18 mouse cellular contexts compared by ENCODE assay signal in the genomic region with DNA sequence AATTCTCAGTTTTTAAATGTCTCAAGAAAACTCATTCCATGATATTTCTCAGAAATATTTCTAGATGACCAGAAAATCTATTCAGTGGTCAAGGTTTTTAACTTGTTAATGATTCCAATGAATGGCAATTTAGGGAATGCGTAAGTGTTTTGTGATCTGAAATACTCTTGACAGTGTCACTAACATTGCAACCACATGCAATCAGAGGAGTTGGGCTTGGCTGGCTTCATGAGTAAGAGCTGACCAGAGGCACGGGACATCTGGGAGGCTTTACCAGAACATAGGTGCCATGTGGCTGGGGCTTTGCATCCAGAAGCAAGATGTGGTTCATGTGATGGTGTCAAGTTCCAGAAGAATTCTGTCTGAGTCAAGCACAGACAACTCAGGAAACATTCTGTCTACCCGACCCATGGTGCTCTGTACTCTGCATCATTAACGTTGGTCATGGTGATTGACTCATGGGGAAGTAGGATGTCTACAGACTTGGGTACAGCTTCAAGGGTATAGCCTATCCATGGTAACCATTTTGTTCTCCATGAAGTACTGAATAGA.
"Had no signal": no experiment of that assay in that cellular context is flagged by ENCODE, and none has a peak within 500 bp of the region (broad histone marks: within the 10 kb centered on the region; RNA-seq: fewer than 3 reads in every experiment).

No protein-coding gene starts in this region.

- H3K4me2 ChIP-seq: liver, embryonic 15.5 days; lung, embryonic 15.5 days; midbrain, embryonic 12.5 days; neural tube, embryonic 12.5 days; stomach, embryonic 15.5 days had no signal

- H3K27ac ChIP-seq: liver, embryonic 15.5 days; lung, embryonic 15.5 days; macrophage; midbrain, embryonic 12.5 days; neural tube, embryonic 12.5 days; stomach, embryonic 15.5 days; stomach, postnatal 0 days had no signal

- H3K9ac ChIP-seq: liver, embryonic 15.5 days; liver, postnatal 0 days; lung, embryonic 15.5 days; midbrain, embryonic 12.5 days; neural tube, embryonic 12.5 days; stomach, embryonic 15.5 days had no signal

- H3K36me3 ChIP-seq: liver, embryonic 15.5 days; lung, embryonic 15.5 days; midbrain, embryonic 12.5 days; neural tube, embryonic 12.5 days; stomach, embryonic 15.5 days had no signal

- H3K9me3 ChIP-seq: liver, embryonic 15.5 days; lung, embryonic 15.5 days; megakaryocyte, embryonic 14.5 days; midbrain, embryonic 12.5 days; neural tube, embryonic 12.5 days; stomach, embryonic 15.5 days had no signal

- H3K4me3 ChIP-seq: liver, embryonic 15.5 days; lung, embryonic 15.5 days; megakaryocyte, embryonic 14.5 days; midbrain, embryonic 12.5 days; neural tube, embryonic 12.5 days; stomach, embryonic 15.5 days had no signal

- H3K4me1 ChIP-seq: liver, embryonic 15.5 days; lung, embryonic 15.5 days; megakaryocyte, embryonic 14.5 days; midbrain, embryonic 12.5 days; neural tube, embryonic 12.5 days; stomach, embryonic 15.5 days had no signal

- H3K27me3 ChIP-seq: liver, embryonic 15.5 days; lung, embryonic 15.5 days; megakaryocyte, embryonic 14.5 days; midbrain, embryonic 12.5 days; neural tube, embryonic 12.5 days; stomach, embryonic 15.5 days had no signal

- ATAC-seq: liver, postnatal 0 days; lung, postnatal 0 days had no signal

- DNase-seq: liver, postnatal 0 days; lung, adult 2 months; lung, postnatal 14 days; lung, postnatal 36 days; midbrain, embryonic 14.5 days; right cerebral cortex, postnatal 14 days; thymus, adult 2 months; thymus, postnatal 25 days; thymus, postnatal 4 days had no signal
